14 mouse cellular contexts compared by ENCODE assay signal in genomic region chr10:81646015-81646555, GRCm38 (mm10). TPM values are rescaled to one million over a fixed set of nuclear protein-coding genes. Genes with fewer than 3 reads are reported as not detected.
A peak's percentile ranks its signal among the peaks of the same experiment; 100 is the strongest.
DNase-seq lines count a peak whose midpoint lies in the region; ATAC-seq and TF ChIP-seq lines count a peak whose summit lies in the region.
"Had no signal": no experiment of that assay in that cellular context is flagged by ENCODE, and none has a peak within 500 bp of the region (broad histone marks: within the 10 kb centered on the region; RNA-seq: fewer than 3 reads in every experiment).

No protein-coding gene starts in this region.

- TF ChIP-seq EP300 in liver, postnatal 0 days (IDR thresholded peaks at IDR 0.05; ENCODE audit: low read depth): no peak

- no peak overlapping the region for H3K4me2 ChIP-seq in liver, postnatal 0 days (ENCODE audit: low read depth, low read length)
- H3K4me2 ChIP-seq in liver, embryonic 12.5 days: no peak overlapping the region
- H3K4me2 ChIP-seq in hindbrain, embryonic 16.5 days (ENCODE audit: low read length): no peak overlapping the region
- H3K4me2 ChIP-seq: embryonic facial prominence, embryonic 12.5 days; heart, embryonic 13.5 days had no signal

- H3K27ac ChIP-seq in liver, postnatal 0 days (ENCODE audit: low read depth): no peak overlapping the region
- H3K27ac ChIP-seq in liver, embryonic 12.5 days: no peak overlapping the region
- no peak overlapping the region for H3K27ac ChIP-seq in hindbrain, embryonic 16.5 days (ENCODE audit: low read depth, low read length)
- H3K27ac ChIP-seq: embryonic facial prominence, embryonic 12.5 days; heart, embryonic 13.5 days; hindbrain, embryonic 10.5 days had no signal

- H3K4me3 ChIP-seq in liver, postnatal 0 days (ENCODE audit: low read depth, low read length): no peak overlapping the region
- no peak overlapping the region for H3K4me3 ChIP-seq in liver, embryonic 12.5 days
- H3K4me3 ChIP-seq in hindbrain, embryonic 16.5 days (ENCODE audit: low read length): no peak overlapping the region
- H3K4me3 ChIP-seq: embryonic facial prominence, embryonic 12.5 days; heart, embryonic 13.5 days; hindbrain, embryonic 10.5 days; myocyte had no signal

- H3K9me3 ChIP-seq in liver, postnatal 0 days (ENCODE audit: low read length): no peaks in the 10 kb centered on the region
- no peaks in the 10 kb centered on the region for H3K9me3 ChIP-seq in liver, embryonic 12.5 days (replicated peaks)
- no peaks in the 10 kb centered on the region for H3K9me3 ChIP-seq in hindbrain, embryonic 16.5 days (ENCODE audit: control insufficient read depth, low read length)
- H3K9me3 ChIP-seq: embryonic facial prominence, embryonic 12.5 days; heart, embryonic 13.5 days had no signal

- no peak for TF ChIP-seq CTCF in liver, postnatal 0 days (IDR thresholded peaks at IDR 0.05; ENCODE audit: low read depth)

- no peaks in the 10 kb centered on the region for H3K36me3 ChIP-seq in liver, postnatal 0 days (replicated peaks; ENCODE audit: insufficient read depth, low read length)
- H3K36me3 ChIP-seq in liver, embryonic 12.5 days: peaks cover 4% of the 10 kb centered on the region; the same call in 1 of the 2 replicates
- H3K36me3 ChIP-seq in hindbrain, embryonic 16.5 days (ENCODE audit: control insufficient read depth, insufficient read depth, low read length): no peaks in the 10 kb centered on the region

- H3K4me1 ChIP-seq in liver, postnatal 0 days (ENCODE audit: insufficient read depth): peaks cover 24% of the 10 kb centered on the region
- peaks cover 47% of the 10 kb centered on the region for H3K4me1 ChIP-seq in liver, embryonic 12.5 days
- peaks cover 25% of the 10 kb centered on the region for H3K4me1 ChIP-seq in hindbrain, embryonic 16.5 days (ENCODE audit: control insufficient read depth, insufficient read depth, low read depth, low read length)

- H3K9ac ChIP-seq in liver, postnatal 0 days (replicated peaks): no peak overlapping the region
- no peak overlapping the region for H3K9ac ChIP-seq in liver, embryonic 12.5 days
- no peak overlapping the region for H3K9ac ChIP-seq in hindbrain, embryonic 16.5 days (ENCODE audit: low read depth, low read length)
- H3K9ac ChIP-seq: embryonic facial prominence, embryonic 12.5 days; heart, embryonic 13.5 days had no signal

- no peak for ATAC-seq in frontal cortex, adult (ENCODE audit: low TSS enrichment)
- ATAC-seq in liver, postnatal 0 days: no peak
- ATAC-seq in liver, embryonic 12.5 days: no peak
- ATAC-seq in hindbrain, embryonic 16.5 days: no peak
- ATAC-seq: CD4-positive, CD25-positive, alpha-beta regulatory T cell, adult 4 months; forebrain, embryonic 14.5 days had no signal

- 78% methylated on average over 7 of the region's 7 CpGs for WGBS in liver, postnatal 0 days (ENCODE audit: insufficient replicate concordance)
- 64% methylated on average over 7 of the region's 7 CpGs for WGBS in liver, embryonic 12.5 days (ENCODE audit: insufficient replicate concordance)
- WGBS in hindbrain, embryonic 16.5 days: 81% methylated on average over 7 of the region's 7 CpGs

- peak; percentile 9 for DNase-seq in frontal cortex, postnatal 10 days (ENCODE audit: low spot score in 2 of 2)
- DNase-seq in liver, postnatal 0 days: peak; percentile 8
- DNase-seq in NIH3T3 (ENCODE audit: low read depth): peak; percentile 64
- DNase-seq in cerebellum, postnatal 25 days: peak; percentile 12 to 48
- DNase-seq: liver had no signal

- H3K27me3 ChIP-seq in liver, postnatal 0 days (ENCODE audit: insufficient read depth, low read length): no peaks in the 10 kb centered on the region
- no peaks in the 10 kb centered on the region for H3K27me3 ChIP-seq in liver, embryonic 12.5 days (replicated peaks)
- no peaks in the 10 kb centered on the region for H3K27me3 ChIP-seq in hindbrain, embryonic 16.5 days (replicated peaks; ENCODE audit: control insufficient read depth, insufficient read depth, low read length)
- H3K27me3 ChIP-seq: embryonic facial prominence, embryonic 12.5 days; heart, embryonic 13.5 days had no signal

RNA-seq across cellular contexts. Expression of gene Gm10778, which starts 2.8 kb away (rescaled TPM):
- 1.1 and 1.2 TPM in 2 replicates for polyA plus RNA-seq in liver, postnatal 0 days (2015; fragmentation: Nextera tagmentation; extraction: Ambion mirVana)
- polyA plus RNA-seq in liver, embryonic 12.5 days (2016; fragmentation: Nextera tagmentation; extraction: Ambion mirVana): 2.3 and 2.5 TPM in 2 replicates
- 6.2 and 6.6 TPM in 2 replicates for polyA plus RNA-seq in hindbrain, embryonic 16.5 days (2015; fragmentation: Nextera tagmentation; extraction: Ambion mirVana)

RNA-seq across cellular contexts. Expression of gene Ankrd24, which starts 17.7 kb away (rescaled TPM):
- 1.8 and 2.1 TPM in 2 replicates for polyA plus RNA-seq in liver, postnatal 0 days (2015; fragmentation: Nextera tagmentation; extraction: Ambion mirVana)
- 3.8 and 4.5 TPM in 2 replicates for polyA plus RNA-seq in liver, embryonic 12.5 days (2016; fragmentation: Nextera tagmentation; extraction: Ambion mirVana)
- polyA plus RNA-seq in hindbrain, embryonic 16.5 days (2015; fragmentation: Nextera tagmentation; extraction: Ambion mirVana): 18.2 and 19.2 TPM in 2 replicates

RNA-seq across cellular contexts. Expression of gene Sirt6, which starts 18.5 kb away (rescaled TPM):
- polyA plus RNA-seq in liver, postnatal 0 days (2015; fragmentation: Nextera tagmentation; extraction: Ambion mirVana): 4.5 and 6.1 TPM in 2 replicates
- 12.7 and 14.7 TPM in 2 replicates for polyA plus RNA-seq in liver, embryonic 12.5 days (2016; fragmentation: Nextera tagmentation; extraction: Ambion mirVana)
- 35.8 and 46.0 TPM in 2 replicates for polyA plus RNA-seq in hindbrain, embryonic 16.5 days (2015; fragmentation: Nextera tagmentation; extraction: Ambion mirVana)

RNA-seq across cellular contexts. Expression of gene BC025920, which starts 40.0 kb away (rescaled TPM):
- polyA plus RNA-seq in liver, postnatal 0 days (2015; fragmentation: Nextera tagmentation; extraction: Ambion mirVana): 0.13 TPM in 2 replicates
- polyA plus RNA-seq in liver, embryonic 12.5 days (2016; fragmentation: Nextera tagmentation; extraction: Ambion mirVana): 0.46 and 0.78 TPM in 2 replicates
- polyA plus RNA-seq in hindbrain, embryonic 16.5 days (2015; fragmentation: Nextera tagmentation; extraction: Ambion mirVana): 1.6 and 2.3 TPM in 2 replicates

RNA-seq across cellular contexts. Expression of gene Tle6, which starts 45.2 kb away (rescaled TPM):
- polyA plus RNA-seq in liver, postnatal 0 days (2015; fragmentation: Nextera tagmentation; extraction: Ambion mirVana): 2.9 and 3.0 TPM in 2 replicates
- polyA plus RNA-seq in liver, embryonic 12.5 days (2016; fragmentation: Nextera tagmentation; extraction: Ambion mirVana): 8.1 and 12.1 TPM in 2 replicates
- 9.0 and 9.2 TPM in 2 replicates for polyA plus RNA-seq in hindbrain, embryonic 16.5 days (2015; fragmentation: Nextera tagmentation; extraction: Ambion mirVana)

Comparison
In these comparisons a context has a peak if more than half of its experiments do, and no peak if none do; other contexts are left out.
1. DNase-seq: peak in every context shown above with its lines; median percentile 64 in NIH3T3; 30 in cerebellum, postnatal 25 days; 9 in frontal cortex, postnatal 10 days; 8 in liver, postnatal 0 days.